Mouse (Mus musculus) left cerebral cortex, postnatal 25 days (tissue): Measurements from ENCODE around the gene Gpr158. TPM values are rescaled to one million over a fixed set of nuclear protein-coding genes. Genes with fewer than 3 reads are reported as not detected.

Experiments
- total RNA-seq, 2 experiments: library from RNA; stranded (reverse); gene quantifications; 2 replicates each; pipeline ENCODE4 v1.2.3; 2021

The Gpr158 gene
- total RNA-seq, 2 experiments from 2014 or later, result 117 to 127 TPM

Other genes with a start within 250 kb of the Gpr158 start
- 1 to 10 TPM; 1.5 to 3.9 TPM for gene Enkur, start 162.2 kb upstream of the Gpr158 start, total RNA-seq
- 10 to 100 TPM; 19.7 to 27.6 TPM for gene Thnsl1, start 161.8 kb upstream of the Gpr158 start, total RNA-seq